Mouse (Mus musculus): ENCODE data around the gene Csdc2.

Csdc2 gene

GRCm38 (mm10) chr15:81980321-81980720 lies 43.8 kb downstream of the Csdc2 start, which contains the start of gene 1700029P11Rik:
Gene 1700029P11Rik (plus strand): TSS chr15:81980540.
- ChIA-PET CTCF (interaction anchor here in 2 of 4 experiments (0.6 to 2.1 kb wide), 3 partner anchors 20 to 135 kb away, joined by 3 to 5 read pairs (median 4); no protein-coding TSS in a partner anchor), POLR2A (interaction anchor here (0.6 to 9.2 kb wide), 29 partner anchors 9 to 1347 kb away, joined by 3 to 151 read pairs (median 5); partner anchors contain the start of genes Pmm1 (in 3 of the 4) and Srebf2 (in 2 of the 4))

GRCm38 (mm10) chr15:81982173-81982572 lies 45.6 kb downstream of the Csdc2 start:
- POLR2A ChIA-PET = interaction anchor here (0.6 to 9.2 kb wide), 16 partner anchors 11 to 235 kb away, joined by 3 to 151 read pairs (median 4); partner anchors contain the start of genes Pmm1 (in 3 of the 4) and Polr3h (in 1 of the 4)
- CTCF ChIA-PET = interaction anchor here in 1 of 4 experiments (0.9 kb wide), 1 partner anchor 22 kb away, joined by 3 read pairs; no protein-coding TSS in a partner anchor

- ChIA-PET CTCF (interaction anchor here in 3 of 4 experiments (0.6 to 1.3 kb wide), 11 partner anchors 11 to 1162 kb away, joined by 3 to 7 read pairs (median 3); partner anchors contain the start of gene Pmm1 (in 2 of the 3)), POLR2A (interaction anchor here (0.6 to 9.2 kb wide), 23 partner anchors 11 to 324 kb away, joined by 3 to 151 read pairs (median 6); partner anchors contain the start of genes Pmm1 (in 4 of the 4), Csdc2 (in 1 of the 4) and Polr3h (in 1 of the 4))
Measured at GRCm38 (mm10) chr15:81985267-81986161, 49.0 kb downstream of the Csdc2 start.

GRCm38 (mm10) chr15:81987646-81988045 lies 51.1 kb downstream of the Csdc2 start, which contains the start of gene Xrcc6:
Gene Xrcc6 (plus strand): TSS chr15:81987835.
- CTCF ChIA-PET = interaction anchor here (0.5 to 4.0 kb wide), 7 partner anchors 27 to 479 kb away, joined by 3 to 15 read pairs (median 5); partner anchors contain the start of gene Pmm1 (in 3 of the 4)

GRCm38 (mm10) chr15:81989371-81990062 lies 53.0 kb downstream of the Csdc2 start:
- ChIA-PET POLR2A (interaction anchor here in 3 of 4 experiments (0.6 to 6.1 kb wide), 17 partner anchors 9 to 118 kb away, joined by 3 to 43 read pairs (median 5); partner anchors contain the start of genes Pmm1 (in 2 of the 3), 1700029P11Rik (in 1 of the 3), Csdc2 (in 1 of the 3) and Phf5a (in 1 of the 3)), CTCF (interaction anchor here (0.6 to 4.0 kb wide), 14 partner anchors 24 to 158 kb away, joined by 3 to 15 read pairs (median 5); partner anchors contain the start of genes Pmm1 (in 4 of the 4) and Csdc2 (in 1 of the 4))

More at GRCm38 (mm10) chr15:81987646-81988045, 51.1 kb downstream of the Csdc2 start, which contains the start of gene Xrcc6:
- POLR2A ChIA-PET = interaction anchor here in 2 of 4 experiments (0.5 to 2.0 kb wide), 8 partner anchors 9 to 31 kb away, joined by 3 to 11 read pairs (median 4); partner anchors contain the start of gene Pmm1 (in 1 of the 2)

- POLR2A ChIA-PET = interaction anchor here in 3 of 4 experiments (1.0 to 6.1 kb wide), 11 partner anchors 22 to 54 kb away, joined by 3 to 43 read pairs (median 5); partner anchors contain the start of genes Pmm1 (in 2 of the 3) and Csdc2 (in 1 of the 3)
- CTCF ChIA-PET = interaction anchor here in 3 of 4 experiments (0.9 to 4.0 kb wide), 9 partner anchors 30 to 159 kb away, joined by 4 to 15 read pairs (median 5); partner anchors contain the start of genes Pmm1 (in 3 of the 3) and Csdc2 (in 1 of the 3)
Measured at GRCm38 (mm10) chr15:81990549-81990948, 54.0 kb downstream of the Csdc2 start.

GRCm38 (mm10) chr15:81993992-81994391 lies 57.4 kb downstream of the Csdc2 start:
- ChIA-PET POLR2A (interaction anchor here in 3 of 4 experiments (0.7 to 7.1 kb wide), 17 partner anchors 8 to 183 kb away, joined by 3 to 48 read pairs (median 4); partner anchors contain the start of genes Pmm1 (in 2 of the 3) and Csdc2 (in 1 of the 3)), CTCF (interaction anchor here (0.5 to 1.6 kb wide), 8 partner anchors 10 to 84 kb away, joined by 3 to 6 read pairs (median 4); no protein-coding TSS in a partner anchor)

Data from embryonic stem cell, embryonic (primary cell).